Mouse (Mus musculus): Measurements from ENCODE around the gene Gm13723. TPM values are rescaled to one million over a fixed set of nuclear protein-coding genes. Genes with fewer than 3 reads are reported as not detected.

The Gm13723 gene
- not detected for total RNA-seq (2021)

- intact Hi-C loops (cut with DNase I) = no loop called here
- no peak for DNase-seq (ENCODE audit: extremely low spot score in 1 of 2, low spot score in 2 of 2)
Measured at GRCm38 (mm10) chr2:86874702-86875101, at the start of gene Gm13723. Gene Gm13723 (minus strand): TSS chr2:86874802.

DNA sequence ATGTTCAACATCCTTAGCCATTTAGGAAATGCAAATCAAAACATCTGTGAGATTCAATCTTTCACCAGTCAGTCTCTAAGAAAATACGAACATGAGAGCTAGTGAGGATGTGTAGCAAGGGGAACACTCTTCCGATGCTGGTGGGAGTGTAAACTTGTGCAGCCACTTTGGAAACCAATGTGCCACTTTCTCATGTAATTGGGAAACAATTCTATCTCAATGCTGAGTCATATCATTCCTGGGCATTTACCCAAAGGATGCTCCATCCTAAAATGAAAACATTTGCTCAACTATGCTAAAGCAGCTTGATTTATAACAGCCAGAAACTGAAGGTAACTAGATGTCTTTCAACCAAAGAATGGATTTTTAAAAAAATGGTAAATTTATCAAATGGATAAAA is 31.0 kb upstream of the Gm13723 start:
- intact Hi-C loops (cut with DNase I) = no loop called here
- DNase-seq (ENCODE audit: extremely low spot score in 1 of 2, low spot score in 2 of 2) = no peak

- no peak for DNase-seq (ENCODE audit: extremely low spot score in 1 of 2, low spot score in 2 of 2)
- intact Hi-C loops (cut with DNase I) = no loop called here
Measured at GRCm38 (mm10) chr2:86892116-86892515, 17.5 kb upstream of the Gm13723 start, which contains the start of gene Olfr1097. Gene Olfr1097 (minus strand): TSS chr2:86892216.

GRCm38 (mm10) chr2:86851596-86851995 is 23.0 kb downstream of the Gm13723 start, which contains the start of gene Olfr1095:
Gene Olfr1095 (minus strand): TSS chr2:86851696.
- no peak for DNase-seq (ENCODE audit: extremely low spot score in 1 of 2, low spot score in 2 of 2)
- intact Hi-C loops (cut with DNase I) = no loop called here

DNA sequence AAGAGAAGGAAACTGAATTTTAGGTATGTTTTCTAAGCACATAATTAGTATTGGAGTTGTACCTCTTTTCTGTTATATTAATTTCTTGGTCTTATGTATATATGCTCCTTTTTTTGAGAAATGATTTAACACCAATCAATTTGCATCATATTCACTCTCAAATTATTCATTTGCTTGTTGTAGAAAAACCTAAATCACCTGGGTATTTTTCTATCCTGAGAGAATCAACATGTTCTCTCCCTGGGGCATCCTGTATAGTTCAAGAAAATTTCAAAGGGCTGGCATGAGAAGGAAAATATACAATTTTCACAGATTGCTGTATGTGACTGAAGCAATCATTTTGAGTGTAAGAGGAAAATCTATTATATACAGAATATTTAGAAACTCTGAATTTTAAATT is 50.2 kb downstream of the Gm13723 start, which contains the start of gene Olfr1094:
Gene Olfr1094, plus strand, starts transcription at position 301 of the 400 bp plus-strand sequence.
- intact Hi-C loops (cut with DNase I) = no loop called here
- no peak for DNase-seq (ENCODE audit: extremely low spot score in 1 of 2, low spot score in 2 of 2)

Other genes with a start within 250 kb of the Gm13723 start
- not detected for gene Olfr1084, start 235.1 kb downstream of the Gm13723 start, total RNA-seq (2021)
- not detected for gene Olfr1085, start 212.8 kb downstream of the Gm13723 start, total RNA-seq (2021)
- not detected for gene Olfr1086, start 194.7 kb downstream of the Gm13723 start, total RNA-seq (2021)
- gene Olfr1087, start 176.4 kb downstream of the Gm13723 start, total RNA-seq (2021) = not detected
- gene Olfr1089, start 141.1 kb downstream of the Gm13723 start, total RNA-seq (2021) = not detected
- not detected for gene Olfr1090, start 115.8 kb downstream of the Gm13723 start, total RNA-seq (2021)
- not detected for gene Olfr1093, start 92.3 kb downstream of the Gm13723 start, total RNA-seq (2021)
- not detected for gene Olfr141, start 64.8 kb downstream of the Gm13723 start, total RNA-seq (2021)
- not detected for gene Olfr1094, start 50.1 kb downstream of the Gm13723 start, total RNA-seq (2021)
- not detected for gene Olfr1095, start 23.1 kb downstream of the Gm13723 start, total RNA-seq (2021)
- not detected for gene Olfr1097, start 17.4 kb upstream of the Gm13723 start, total RNA-seq (2021)
- not detected for gene Olfr1098, start 49.7 kb upstream of the Gm13723 start, total RNA-seq (2021)
- not detected for gene Olfr1099, start 85.9 kb upstream of the Gm13723 start, total RNA-seq (2021)
- gene Olfr1100, start 105.2 kb upstream of the Gm13723 start, total RNA-seq (2021) = not detected
- gene Olfr1101, start 116.4 kb upstream of the Gm13723 start, total RNA-seq (2021) = not detected
- not detected for gene Olfr1102, start 123.6 kb upstream of the Gm13723 start, total RNA-seq (2021)
- not detected for gene Olfr1104, start 152.3 kb upstream of the Gm13723 start, total RNA-seq (2021)
- not detected for gene Olfr1105, start 161.7 kb upstream of the Gm13723 start, total RNA-seq (2021)
- not detected for gene Olfr1106, start 177.5 kb upstream of the Gm13723 start, total RNA-seq (2021)
- not detected for gene Olfr1107, start 201.0 kb upstream of the Gm13723 start, total RNA-seq (2021)
- not detected for gene Olfr1109, start 221.2 kb upstream of the Gm13723 start, total RNA-seq (2021)
- gene Olfr259, start 239.8 kb upstream of the Gm13723 start, total RNA-seq (2021) = not detected